ENCODE assay signal across 30 mouse cellular contexts in genomic region chr1:193303096-193303495, GRCm38 (mm10). TPM values are rescaled to one million over a fixed set of nuclear protein-coding genes. Genes with fewer than 3 reads are reported as not detected.
DNase-seq lines count a peak whose midpoint lies in the region; ATAC-seq and TF ChIP-seq lines count a peak whose summit lies in the region.
"Had no signal": no experiment of that assay in that cellular context is flagged by ENCODE, and none has a peak within 500 bp of the region (broad histone marks: within the 10 kb centered on the region; RNA-seq: fewer than 3 reads in every experiment).

No protein-coding gene starts in this region.

- no peak for DNase-seq in cerebellum, adult 2 months
- no peak for DNase-seq in cerebellum, postnatal 36 days
- no peak for DNase-seq in lung, embryonic 14.5 days
- no peak for DNase-seq in lung, postnatal 10 days
- DNase-seq in CH12.LX (ENCODE audit: extremely low read depth) (peak; percentile 4), adipocyte (ENCODE audit: low spot score) (no peak)
- no peak for DNase-seq in adrenal gland, adult 2 months
- DNase-seq: adrenal gland, postnatal 14 days; cerebellum, adult 11 months; cerebellum, adult 9-11 months; gastrocnemius, adult 2 months; gastrocnemius, postnatal 36 days; heart, adult 2 months; heart, postnatal 14 days; kidney, adult 8-10 months; kidney, postnatal 4 days; left cerebral cortex, postnatal 4 days; liver, embryonic 13.5 days; lung, adult 18-20 months; midbrain, embryonic 14.5 days; retina, postnatal 1 day; right cerebral cortex, postnatal 25 days had no signal

- H3K9ac ChIP-seq in lung, embryonic 14.5 days, result no peak overlapping the region
- H3K9ac ChIP-seq in CH12.LX (ENCODE audit: insufficient read depth, low read depth), result no peak overlapping the region
- no peak overlapping the region for H3K9ac ChIP-seq in stomach, embryonic 14.5 days (replicated peaks; ENCODE audit: low read depth, low read length)
- H3K9ac ChIP-seq: forebrain, embryonic 15.5 days; hindbrain, embryonic 12.5 days; liver, embryonic 13.5 days; neural tube, embryonic 15.5 days had no signal

- peak overlapping the region; percentile 53; the same call in 1 of the 2 replicates for H3K4me2 ChIP-seq in lung, embryonic 14.5 days
- H3K4me2 ChIP-seq in CH12.LX (ENCODE audit: insufficient read depth, low read depth, poor library complexity, severe bottlenecking), result no peak overlapping the region
- H3K4me2 ChIP-seq in stomach, embryonic 14.5 days (replicated peaks; ENCODE audit: low read depth, low read length), result peak overlapping the region; percentile 39
- H3K4me2 ChIP-seq: forebrain, embryonic 15.5 days; hindbrain, embryonic 12.5 days; liver, embryonic 13.5 days; neural tube, embryonic 15.5 days had no signal

- TF ChIP-seq EP300 in CH12.LX (IDR thresholded peaks at IDR 0.05; ENCODE audit: low read length), result no peak

- dilution Hi-C loops in CH12.LX (cut with MboI; ENCODE audit: extremely low pct_ligation_motif_present, extremely low pct_unique_long_range_greater_than_20kb, low sequenced_read_pairs), result no loop called here

- peak overlapping the region; percentile 42; the same call in 1 of the 2 replicates for H3K27ac ChIP-seq in cerebellum, adult 2 months (ENCODE audit: insufficient read depth, low read length)
- H3K27ac ChIP-seq in lung, embryonic 14.5 days (ENCODE audit: low read depth), result no peak overlapping the region
- no peak overlapping the region for H3K27ac ChIP-seq in CH12.LX (ENCODE audit: insufficient read depth, low read depth)
- no peak overlapping the region for H3K27ac ChIP-seq in stomach, embryonic 14.5 days (ENCODE audit: low read length)
- H3K27ac ChIP-seq: forebrain, embryonic 15.5 days; gastrocnemius, adult 2 months; heart, adult 2 months; hindbrain, embryonic 12.5 days; kidney, postnatal 0 days; liver, embryonic 13.5 days; neural tube, embryonic 15.5 days had no signal

- TF ChIP-seq POLR2A in cerebellum, adult 2 months (IDR thresholded peaks at IDR 0.05; ENCODE audit: borderline replicate concordance, insufficient read depth, low read length), result no peak
- TF ChIP-seq POLR2A in CH12.LX (IDR thresholded peaks at IDR 0.05; ENCODE audit: low read depth, low read length), result no peak

- ATAC-seq in lung, embryonic 14.5 days (ENCODE audit: insufficient read depth), result no peak
- no peak for ATAC-seq in stomach, embryonic 14.5 days (ENCODE audit: insufficient number of reproducible peaks, insufficient read depth, low FRiP score, low read depth)
- ATAC-seq: forebrain, embryonic 15.5 days; intestine, embryonic 16.5 days had no signal

- H3K4me3 ChIP-seq in cerebellum, adult 2 months (replicated peaks; ENCODE audit: insufficient read depth, low read depth, low read length), result no peak overlapping the region
- H3K4me3 ChIP-seq in lung, embryonic 14.5 days (ENCODE audit: low read depth, low read length), result no peak overlapping the region
- H3K4me3 ChIP-seq in CH12.LX (replicated peaks in 1 of 3; ENCODE audit: low read depth in 2 of 3, low read length in 2 of 3, poor library complexity in 1 of 3), result no peak overlapping the region
- H3K4me3 ChIP-seq in stomach, embryonic 14.5 days (ENCODE audit: low read depth, low read length), result no peak overlapping the region
- H3K4me3 ChIP-seq: forebrain, embryonic 15.5 days; gastrocnemius, adult 2 months; heart, adult 2 months; hindbrain, embryonic 12.5 days; liver, embryonic 13.5 days; megakaryocyte, embryonic 14.5 days; neural tube, embryonic 15.5 days had no signal

- WGBS in cerebellum, adult 2 months, result 90% methylated on average over 2 of the region's 2 CpGs
- WGBS in lung, embryonic 14.5 days, result 74% methylated on average over 2 of the region's 2 CpGs
- 60% methylated on average over 2 of the region's 2 CpGs for WGBS in stomach, embryonic 14.5 days

- H3K9me3 ChIP-seq in lung, embryonic 14.5 days (ENCODE audit: low read depth, low read length), result no peaks in the 10 kb centered on the region
- H3K9me3 ChIP-seq in CH12.LX (replicated peaks; ENCODE audit: low read length), result no peaks in the 10 kb centered on the region
- no peaks in the 10 kb centered on the region for H3K9me3 ChIP-seq in stomach, embryonic 14.5 days (ENCODE audit: control insufficient read depth, low read depth, low read length)
- H3K9me3 ChIP-seq: forebrain, embryonic 15.5 days; G1E; hindbrain, embryonic 12.5 days; liver, embryonic 13.5 days; megakaryocyte, embryonic 14.5 days; neural tube, embryonic 15.5 days had no signal

- no peaks in the 10 kb centered on the region for H3K27me3 ChIP-seq in cerebellum, adult 2 months (ENCODE audit: control insufficient read depth, insufficient read depth, low read length)
- no peaks in the 10 kb centered on the region for H3K27me3 ChIP-seq in lung, embryonic 14.5 days (ENCODE audit: insufficient read depth, low read length)
- H3K27me3 ChIP-seq in CH12.LX (replicated peaks), result no peaks in the 10 kb centered on the region
- no peaks in the 10 kb centered on the region for H3K27me3 ChIP-seq in stomach, embryonic 14.5 days (ENCODE audit: control insufficient read depth, insufficient read depth, low read length)
- H3K27me3 ChIP-seq: forebrain, embryonic 15.5 days; hindbrain, embryonic 12.5 days; liver, embryonic 13.5 days; neural tube, embryonic 15.5 days had no signal

- TF ChIP-seq CTCF in cerebellum, adult 2 months (IDR thresholded peaks at IDR 0.05; ENCODE audit: borderline replicate concordance, insufficient read depth, low read depth, low read length), result no peak
- no peak for TF ChIP-seq CTCF in lung, embryonic 14.5 days (IDR thresholded peaks at IDR 0.05; ENCODE audit: low read depth)
- TF ChIP-seq CTCF in CH12.LX (conservative IDR thresholded peaks at IDR 0.05 in 1 of 2, IDR thresholded peaks at IDR 0.05 in 1 of 2; ENCODE audit: low read depth in 2 of 2, low read length in 2 of 2), result no peak

- no peak for TF ChIP-seq RAD21 in CH12.LX (IDR thresholded peaks at IDR 0.05; ENCODE audit: low read depth, low read length)

- in situ Hi-C loops in CH12.LX (cut with MboI; ENCODE audit: low pct_ligation_motif_present, low pct_unique_long_range_greater_than_20kb, low sequenced_read_pairs), result no loop called here

- H3K79me2 ChIP-seq in CH12.LX (replicated peaks; ENCODE audit: control insufficient read depth, extremely low read depth, insufficient read depth, poor library complexity, severe bottlenecking), result no peaks in the 10 kb centered on the region

- peaks cover 51% of the 10 kb centered on the region for H3K4me1 ChIP-seq in cerebellum, adult 2 months (ENCODE audit: control insufficient read depth, insufficient read depth, low read length)
- no peaks in the 10 kb centered on the region for H3K4me1 ChIP-seq in lung, embryonic 14.5 days (ENCODE audit: insufficient read depth)
- H3K4me1 ChIP-seq in CH12.LX (ENCODE audit: control insufficient read depth in 1 of 2, insufficient read depth in 2 of 2), result peaks cover 0 to 15% of the 10 kb centered on the region in 2 experiments; a peak in 2 of 4 replicates
- no peaks in the 10 kb centered on the region for H3K4me1 ChIP-seq in stomach, embryonic 14.5 days (ENCODE audit: control insufficient read depth, insufficient read depth, low read length)
- H3K4me1 ChIP-seq: neural tube, embryonic 15.5 days had no signal

- no peaks in the 10 kb centered on the region for H3K36me3 ChIP-seq in lung, embryonic 14.5 days (ENCODE audit: insufficient read depth)
- H3K36me3 ChIP-seq in CH12.LX (replicated peaks in 1 of 2; ENCODE audit: control insufficient read depth in 1 of 2, insufficient read depth in 1 of 2, low read length in 1 of 2), result no peaks in the 10 kb centered on the region
- H3K36me3 ChIP-seq in stomach, embryonic 14.5 days (ENCODE audit: control insufficient read depth, insufficient read depth, low read length), result no peaks in the 10 kb centered on the region
- H3K36me3 ChIP-seq: forebrain, embryonic 15.5 days; G1E; hindbrain, embryonic 12.5 days; liver, embryonic 13.5 days; neural tube, embryonic 15.5 days had no signal

TF ChIP-seq in CH12.LX, 34 proteins besides CTCF, POLR2A, EP300 and RAD21:
- TF ChIP-seq USF1 (IDR thresholded peaks at IDR 0.05; ENCODE audit: low read depth, low read length) (no peak), UBTF (IDR thresholded peaks at IDR 0.05; ENCODE audit: low read depth, low read length) (no peak), BHLHE40 (IDR thresholded peaks at IDR 0.05; ENCODE audit: low read depth, low read length) (no peak), ZMIZ1 (IDR thresholded peaks at IDR 0.05; ENCODE audit: low read depth, low read length) (no peak), HCFC1 (IDR thresholded peaks at IDR 0.05; ENCODE audit: low read depth, low read length) (no peak)

RNA-seq across cellular contexts. Expression of gene G0s2, which starts 30.1 kb away (rescaled TPM):
- polyA plus RNA-seq in cerebellum, adult 2 months (2012; rRNA removed), result 36.0 and 37.1 TPM in 2 replicates
- 49.0 and 67.3 TPM in 2 replicates for polyA plus RNA-seq in lung, embryonic 14.5 days (2014; fragmentation: Nextera tagmentation; extraction: Ambion mirVana)
- total RNA-seq in CH12.LX (2012; rRNA removed) (not detected in 2 replicates), CH12.LX (2014; rRNA removed) (not detected in 2 replicates)
- polyA plus RNA-seq in CH12.LX (2012; ENCODE audit: insufficient read length, low read depth), result not detected in 2 replicates
- 26.4 and 26.5 TPM in 2 replicates for polyA plus RNA-seq in stomach, embryonic 14.5 days (2014; fragmentation: Nextera tagmentation; extraction: Ambion mirVana)
- 100 to 1,000 TPM; 156 to 178 TPM for total RNA-seq in adrenal gland, adult 2 months (2021)
- 182 and 309 TPM in 2 replicates for polyA plus RNA-seq in adrenal gland, adult 2 months (2012; rRNA removed)
- total RNA-seq: G1E had no signal
- polyA plus RNA-seq: G1E had no signal

RNA-seq across cellular contexts. Expression of gene Hsd11b1, which starts 39.2 kb away (rescaled TPM):
- polyA plus RNA-seq in cerebellum, adult 2 months (2012; rRNA removed), result 94.8 and 95.6 TPM in 2 replicates
- polyA plus RNA-seq in lung, embryonic 14.5 days (2014; fragmentation: Nextera tagmentation; extraction: Ambion mirVana), result 1.6 and 2.1 TPM in 2 replicates
- 1.5 and 2.0 TPM in 2 replicates for total RNA-seq in CH12.LX (2012; rRNA removed)
- total RNA-seq in CH12.LX (2014; rRNA removed), result 4.8 and 5.7 TPM in 2 replicates
- 5.5 and 6.3 TPM in 2 replicates for polyA plus RNA-seq in CH12.LX (2012; ENCODE audit: insufficient read length, low read depth)
- 0.62 and 1.2 TPM in 2 replicates for polyA plus RNA-seq in stomach, embryonic 14.5 days (2014; fragmentation: Nextera tagmentation; extraction: Ambion mirVana)
- 100 to 1,000 TPM; 114 to 135 TPM for total RNA-seq in adrenal gland, adult 2 months (2021)
- polyA plus RNA-seq in adrenal gland, adult 2 months (2012; rRNA removed), result 56.4 and 56.8 TPM in 2 replicates
- polyA plus RNA-seq: G1E had no signal

Comparison
In these comparisons a context has a peak if more than half of its experiments do, and no peak if none do; other contexts are left out.
1. RNA of gene G0s2, which starts 30.1 kb away (polyA plus RNA-seq): 182 to 309 TPM in adrenal gland, adult 2 months, 49.0 to 67.3 TPM in lung, embryonic 14.5 days, 36.0 to 37.1 TPM in cerebellum, adult 2 months and 26.4 to 26.5 TPM in stomach, embryonic 14.5 days; not detected in CH12.LX; every median in the first group is over 10 times any median in the second.